Mouse (Mus musculus) bone marrow, adult 2 months (tissue): ENCODE measurements around the gene Tuba4a.

Experiments
- CTCF ChIP-seq: fragments of 200-500 bp; IDR thresholded peaks from 2 replicates; pipeline ENCODE4 v1.5.1; 2011; ENCODE audit warnings: low read length, control low read depth; ENCODE audit not compliant: control insufficient read depth, insufficient read depth
- POLR2A ChIP-seq: fragments of 200-500 bp; IDR thresholded peaks from 2 replicates; pipeline ENCODE4 v1.6.1; 2011; ENCODE audit warnings: low read depth, mild to moderate bottlenecking, control low read depth, low read length, borderline replicate concordance; ENCODE audit not compliant: control insufficient read depth

DNA sequence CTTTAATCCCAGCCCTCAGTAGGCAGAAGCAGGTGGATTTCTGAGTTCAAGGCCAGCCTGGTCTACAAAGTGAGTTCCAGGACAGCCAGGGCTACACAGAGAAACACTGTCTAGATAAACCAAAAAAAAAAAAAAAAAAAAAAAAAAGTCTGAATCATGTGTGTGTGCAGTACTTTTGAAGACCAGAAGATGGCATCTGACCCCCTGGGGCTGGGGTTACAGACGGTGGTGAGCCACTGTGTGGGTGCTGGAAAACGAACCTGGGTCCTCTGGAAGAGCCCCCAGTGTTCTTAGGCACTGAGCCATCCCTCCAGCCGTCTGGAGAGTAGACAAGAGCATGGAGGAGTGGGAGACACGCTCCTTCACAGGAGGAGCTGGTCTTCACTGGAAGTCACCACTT, 37.5 kb downstream of the Tuba4a start:
- TF ChIP-seq POLR2A (no peak), CTCF (no peak; the same call in 1 of the 2 replicates)
